Mouse (Mus musculus) hindbrain, embryonic 15.5 days (tissue): ENCODE data around the gene Zfp316. TPM values are rescaled to one million over a fixed set of nuclear protein-coding genes. Genes with fewer than 3 reads are reported as not detected.
A peak's percentile ranks its signal among the peaks of the same experiment; 100 is the strongest.

ENCODE experiments used
- ATAC-seq: fragments of 200-750 bp; cut with Nextera tagmentation; 2 replicates; pipeline ENCODE4 v1.8.0; 2017; ENCODE audit warnings: low read depth, moderate number of reproducible peaks, moderate TSS enrichment; ENCODE audit not compliant: low FRiP score
- H3K27ac ChIP-seq: fragments of 300-500 bp; sonication (generic); replicated peaks from 2 replicates; pipeline ENCODE4 v1.5.1; 2015; ENCODE audit warnings: mild to moderate bottlenecking, inconsistent platforms
- H3K27me3 ChIP-seq: fragments of 300-500 bp; sonication (generic); 2 replicates; pipeline ENCODE4 v1.6.1; 2015; ENCODE audit warnings: control low read depth, inconsistent platforms
- H3K36me3 ChIP-seq: fragments of 300-500 bp; sonication (generic); 2 replicates; pipeline ENCODE4 v1.6.1; 2015; ENCODE audit warnings: control low read depth, inconsistent platforms
- H3K4me1 ChIP-seq: fragments of 300-500 bp; sonication (generic); replicated peaks from 2 replicates; pipeline ENCODE4 v1.6.1; 2015; ENCODE audit warnings: control low read depth, inconsistent platforms
- H3K4me2 ChIP-seq: fragments of 300-500 bp; sonication (generic); 2 replicates; pipeline ENCODE4 v1.6.1; 2015; ENCODE audit warnings: moderate library complexity, mild to moderate bottlenecking, inconsistent platforms
- H3K4me3 ChIP-seq: fragments of 300-500 bp; sonication (generic); 2 replicates; pipeline ENCODE4 v1.5.1; 2015; ENCODE audit warnings: mild to moderate bottlenecking, inconsistent platforms
- H3K9ac ChIP-seq: fragments of 300-500 bp; sonication (generic); 2 replicates; pipeline ENCODE4 v1.6.1; 2015; ENCODE audit warnings: inconsistent platforms
- H3K9me3 ChIP-seq: fragments of 300-500 bp; sonication (generic); 2 replicates; pipeline ENCODE4 v1.6.1; 2016; ENCODE audit warnings: control low read depth, inconsistent platforms
- WGBS: fragments of 180-500 bp; shearing (Covaris S2); methylation state at CpG from one replicate; pipeline ENCODE4 v1.1.7; 2015; 5-methylcytosine and 5-hydroxymethylcytosine counted together
- polyA plus RNA-seq: library from polyadenylated mRNA; unstranded; fragments of >200 nt; fragmentation: Nextera tagmentation; extraction: Ambion mirVana; gene quantifications from 2 replicates; pipeline ENCODE4 v1.2.1, GENCODE M21; 2015

The Zfp316 gene
- polyA plus RNA-seq, 1 experiment from 2014 or later = 13.1 TPM

DNA sequence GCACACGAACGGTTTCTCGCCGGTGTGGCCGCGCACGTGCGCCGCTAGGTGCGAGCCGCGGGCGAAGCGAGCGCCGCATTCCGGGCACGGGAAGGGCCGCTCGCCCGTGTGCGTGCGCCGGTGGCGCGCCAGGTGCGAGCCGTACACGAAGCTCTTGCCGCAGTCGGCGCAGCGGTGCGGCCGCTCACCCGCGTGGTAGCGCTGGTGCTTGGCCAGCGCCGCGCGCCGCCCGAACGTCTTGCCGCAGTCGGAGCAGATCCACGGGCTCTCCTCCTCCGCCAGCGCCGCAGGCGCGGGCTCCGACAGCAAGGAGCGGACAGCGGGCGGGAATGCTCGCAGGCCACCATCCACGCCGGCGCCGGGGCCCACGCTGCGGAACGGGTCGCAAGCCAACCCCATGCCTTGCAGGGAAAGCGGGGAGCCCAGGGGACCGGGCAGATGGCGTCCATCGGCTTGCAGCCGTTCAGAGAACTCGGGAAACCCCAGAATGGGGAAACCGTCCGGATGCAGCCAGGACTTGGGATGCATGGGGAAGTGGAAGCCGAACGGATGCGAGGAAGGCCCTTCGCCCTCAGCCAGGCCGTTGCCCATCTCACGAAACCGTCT, 15.8 kb downstream of the Zfp316 start:
- Histone ChIP-seq H3K4me1 (peaks cover 11% of the 10 kb centered on the region), H3K27me3 (peaks cover 29% of the 10 kb centered on the region), H3K4me3 (peak overlapping the region; percentile 23), H3K9me3 (no peaks in the 10 kb centered on the region), H3K27ac (no peak overlapping the region; the same call in 1 of the 2 replicates), H3K36me3 (peaks cover 35% of the 10 kb centered on the region), H3K4me2 (peak overlapping the region; percentile 50), H3K9ac (no peak overlapping the region)
- ATAC-seq = no peak
- 8% methylated on average over 77 of the region's 81 CpGs for WGBS

- Histone ChIP-seq H3K4me2 (peak overlapping the region; percentile 50), H3K9me3 (no peaks in the 10 kb centered on the region), H3K27ac (no peak overlapping the region), H3K9ac (no peak overlapping the region), H3K4me3 (peak overlapping the region; percentile 23), H3K27me3 (peaks cover 26% of the 10 kb centered on the region), H3K4me1 (peaks cover 11% of the 10 kb centered on the region), H3K36me3 (peaks cover 36% of the 10 kb centered on the region)
- WGBS = 9% methylated on average over 92 of the region's 103 CpGs
- ATAC-seq = no peak
Observed at GRCm38 (mm10) chr5:143253186-143253880, 16.5 kb downstream of the Zfp316 start.

- Histone ChIP-seq H3K4me1 (peaks cover 11% of the 10 kb centered on the region), H3K27ac (no peak overlapping the region), H3K36me3 (peaks cover 37% of the 10 kb centered on the region), H3K27me3 (peaks cover 21% of the 10 kb centered on the region), H3K9ac (no peak overlapping the region), H3K4me2 (no peak overlapping the region), H3K9me3 (no peaks in the 10 kb centered on the region), H3K4me3 (no peak overlapping the region)
- 41% methylated on average over 18 of the region's 18 CpGs for whole genome bisulfite sequencing
- no peak for ATAC-seq
Observed at GRCm38 (mm10) chr5:143252791-143253185, 17.0 kb downstream of the Zfp316 start.

DNA sequence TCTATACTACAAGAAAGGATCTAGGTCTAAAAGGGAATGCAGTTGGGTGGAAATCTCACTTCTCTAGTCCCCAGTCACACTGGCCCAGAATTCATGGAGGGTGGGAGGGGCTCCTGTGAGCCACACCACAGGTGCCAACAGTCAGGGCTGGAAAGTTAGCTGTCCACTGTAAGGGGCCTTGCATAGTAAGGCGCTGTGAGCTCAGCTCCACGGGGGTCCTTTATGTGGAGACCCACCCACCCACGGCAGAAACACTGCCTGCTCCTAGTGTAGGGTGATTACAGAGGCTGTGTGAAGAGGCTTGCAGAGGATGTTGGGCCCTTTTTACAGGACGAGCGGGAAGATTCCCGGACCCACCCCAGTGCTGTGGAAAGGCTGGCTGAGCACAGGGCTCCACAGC, 17.8 kb downstream of the Zfp316 start:
- no peak overlapping the region for H3K4me2 ChIP-seq
- H3K27ac ChIP-seq = no peak overlapping the region
- H3K4me1 ChIP-seq = peaks cover 11% of the 10 kb centered on the region
- WGBS = 54% methylated on average over 6 of the region's 6 CpGs
- ATAC-seq = peak; percentile 9; the same call in 1 of the 2 replicates
- no peak overlapping the region for H3K9ac ChIP-seq
- peaks cover 44% of the 10 kb centered on the region for H3K36me3 ChIP-seq
- peaks cover 14% of the 10 kb centered on the region for H3K27me3 ChIP-seq
- H3K9me3 ChIP-seq = no peaks in the 10 kb centered on the region
- no peak overlapping the region for H3K4me3 ChIP-seq

DNA sequence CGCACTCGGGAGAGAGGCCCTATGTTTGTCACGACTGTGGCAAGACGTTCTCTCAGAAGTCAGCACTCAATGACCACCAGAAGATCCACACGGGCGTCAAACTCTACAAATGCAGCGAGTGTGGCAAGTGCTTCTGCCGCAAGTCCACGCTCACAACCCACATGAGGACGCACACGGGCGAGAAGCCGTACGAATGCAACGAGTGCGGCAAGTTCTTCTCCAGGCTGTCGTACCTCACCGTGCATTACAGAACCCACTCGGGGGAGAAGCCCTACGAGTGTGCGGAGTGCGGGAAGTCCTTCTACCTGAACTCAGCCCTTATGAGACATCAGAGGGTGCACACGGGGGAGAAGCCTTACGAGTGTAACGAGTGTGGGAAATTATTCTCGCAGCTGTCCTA, 24.9 kb downstream of the Zfp316 start:
- no peak for ATAC-seq
- Histone ChIP-seq H3K4me3 (no peak overlapping the region), H3K36me3 (peaks cover 83% of the 10 kb centered on the region), H3K27ac (no peak overlapping the region), H3K9ac (no peak overlapping the region), H3K9me3 (no peaks in the 10 kb centered on the region), H3K4me2 (no peak overlapping the region), H3K27me3 (no peaks in the 10 kb centered on the region), H3K4me1 (no peaks in the 10 kb centered on the region)
- WGBS = 96% methylated on average over 26 of the region's 26 CpGs

DNA sequence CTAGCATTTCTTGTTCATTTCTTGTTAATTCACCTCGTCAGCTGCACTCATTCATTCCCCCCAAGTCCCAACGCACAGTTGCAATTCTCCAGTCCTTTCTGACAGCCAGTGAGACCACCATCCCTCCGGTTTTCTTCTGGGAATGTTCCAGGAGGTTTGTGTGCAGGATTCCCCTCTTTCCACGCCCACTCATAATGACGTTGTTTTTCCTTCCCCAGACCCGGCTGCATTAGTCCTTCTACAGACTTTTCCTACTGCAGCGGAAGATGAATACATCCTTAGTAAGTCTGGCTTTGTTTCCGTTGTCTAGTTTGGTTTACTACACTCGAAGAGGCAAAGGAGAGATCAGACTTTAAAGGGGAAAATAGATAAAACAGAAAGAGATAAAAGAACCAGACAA, 33.8 kb downstream of the Zfp316 start:
- no peak for ATAC-seq
- 42% methylated on average over 9 of the region's 9 CpGs for WGBS
- no peak overlapping the region for H3K27ac ChIP-seq

GRCm38 (mm10) chr5:143235028-143235693, 34.7 kb downstream of the Zfp316 start, which contains the start of gene Zfp12:
Zfp12 (plus strand) TSS chr5:143235163.
- peak; percentile 98 for ATAC-seq

More for the DNA sequence above, 33.8 kb downstream of the Zfp316 start:
- Histone ChIP-seq H3K4me3 (peak overlapping the region; percentile 98), H3K9me3 (no peaks in the 10 kb centered on the region), H3K9ac (peak overlapping the region; percentile 97), H3K4me1 (peaks cover 29% of the 10 kb centered on the region), H3K36me3 (peaks cover 29% of the 10 kb centered on the region), H3K27me3 (no peaks in the 10 kb centered on the region), H3K4me2 (peak overlapping the region; percentile 90)

GRCm38 (mm10) chr5:143226790-143227189, 43.0 kb downstream of the Zfp316 start, which contains the start of gene Spdye4a:
Spdye4a (minus strand) TSS chr5:143226890.
- Histone ChIP-seq H3K9me3 (no peaks in the 10 kb centered on the region), H3K4me3 (no peak within 1 kb of the TSS), H3K4me2 (no peak within 1 kb of the TSS), H3K27me3 (no peaks in the 10 kb centered on the region), H3K9ac (no peak within 1 kb of the TSS), H3K27ac (no peak within 1 kb of the TSS), H3K4me1 (no peaks in the 10 kb centered on the region), H3K36me3 (no peaks in the 10 kb centered on the region)
- ATAC-seq = no peak
- WGBS = 90% methylated on average over 3 of the region's 3 CpGs

More at GRCm38 (mm10) chr5:143235028-143235693, 34.7 kb downstream of the Zfp316 start, which contains the start of gene Zfp12:
- peak within 1 kb of the TSS; percentile 98 for H3K4me3 ChIP-seq
- H3K9ac ChIP-seq = peak within 1 kb of the TSS; percentile 97
- peak within 1 kb of the TSS; percentile 99 for H3K27ac ChIP-seq
- H3K27me3 ChIP-seq = no peaks in the 10 kb centered on the region
- peaks cover 20% of the 10 kb centered on the region for H3K36me3 ChIP-seq
- H3K9me3 ChIP-seq = no peaks in the 10 kb centered on the region
- H3K4me2 ChIP-seq = peak within 1 kb of the TSS; percentile 90
- 0% methylated on average over 58 of the region's 58 CpGs for WGBS
- peaks cover 29% of the 10 kb centered on the region for H3K4me1 ChIP-seq

GRCm38 (mm10) chr5:143222287-143222686, 47.5 kb downstream of the Zfp316 start:
- Histone ChIP-seq H3K27ac (no peak overlapping the region), H3K4me2 (no peak overlapping the region), H3K9ac (no peak overlapping the region), H3K27me3 (no peaks in the 10 kb centered on the region), H3K36me3 (no peaks in the 10 kb centered on the region), H3K4me1 (no peaks in the 10 kb centered on the region), H3K9me3 (no peaks in the 10 kb centered on the region), H3K4me3 (no peak overlapping the region)
- ATAC-seq = no peak
- 83% methylated on average over 1 of the region's 1 CpGs for WGBS

GRCm38 (mm10) chr5:143220996-143221395, 48.8 kb downstream of the Zfp316 start:
- Histone ChIP-seq H3K36me3 (no peaks in the 10 kb centered on the region), H3K27ac (no peak overlapping the region), H3K27me3 (no peaks in the 10 kb centered on the region), H3K4me1 (no peaks in the 10 kb centered on the region), H3K9me3 (no peaks in the 10 kb centered on the region), H3K4me2 (no peak overlapping the region), H3K9ac (no peak overlapping the region), H3K4me3 (no peak overlapping the region)
- ATAC-seq = no peak
- 87% methylated on average over 5 of the region's 5 CpGs for WGBS

GRCm38 (mm10) chr5:143213832-143214231, 56.0 kb downstream of the Zfp316 start:
- H3K4me1 ChIP-seq = no peaks in the 10 kb centered on the region
- no peaks in the 10 kb centered on the region for H3K27me3 ChIP-seq
- H3K27ac ChIP-seq = no peak overlapping the region
- ATAC-seq = no peak
- H3K36me3 ChIP-seq = no peaks in the 10 kb centered on the region
- no peaks in the 10 kb centered on the region for H3K9me3 ChIP-seq
- WGBS = 86% methylated on average over 2 of the region's 2 CpGs
- no peak overlapping the region for H3K4me3 ChIP-seq
- no peak overlapping the region for H3K4me2 ChIP-seq
- no peak overlapping the region for H3K9ac ChIP-seq

DNA sequence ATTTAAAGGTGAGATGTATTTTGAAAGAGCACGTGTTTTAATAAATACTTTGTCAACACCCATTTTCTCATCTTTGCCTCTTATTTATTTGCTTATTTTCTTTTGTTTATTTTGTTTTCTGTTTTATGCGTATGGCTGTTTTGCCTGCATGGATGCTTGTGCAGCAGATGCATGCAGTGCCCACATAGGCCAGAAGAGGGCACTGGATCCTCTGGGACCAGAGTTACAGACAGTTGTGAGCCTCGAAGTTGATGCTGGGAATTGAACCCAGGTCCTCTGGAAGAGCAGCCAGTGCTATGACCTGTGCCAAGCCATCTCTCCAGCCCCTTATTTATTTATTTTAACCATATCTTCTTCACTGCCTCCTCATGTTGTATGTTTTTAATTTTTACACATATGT, 64.8 kb downstream of the Zfp316 start:
- Histone ChIP-seq H3K27ac (no peak overlapping the region), H3K4me3 (no peak overlapping the region), H3K9me3 (no peaks in the 10 kb centered on the region), H3K27me3 (no peaks in the 10 kb centered on the region), H3K4me2 (no peak overlapping the region), H3K36me3 (no peaks in the 10 kb centered on the region), H3K9ac (no peak overlapping the region), H3K4me1 (no peaks in the 10 kb centered on the region)
- ATAC-seq = no peak
- 77% methylated on average over 3 of the region's 3 CpGs for whole genome bisulfite sequencing
